Mouse (Mus musculus): ENCODE measurements at regions not wholly inside any gene's neighbourhood (a gene's known extent, or its start where the extent isn't known, plus 50 kb on each side); places are given as distances from the start of the nearest gene placed in this dataset.

DNA sequence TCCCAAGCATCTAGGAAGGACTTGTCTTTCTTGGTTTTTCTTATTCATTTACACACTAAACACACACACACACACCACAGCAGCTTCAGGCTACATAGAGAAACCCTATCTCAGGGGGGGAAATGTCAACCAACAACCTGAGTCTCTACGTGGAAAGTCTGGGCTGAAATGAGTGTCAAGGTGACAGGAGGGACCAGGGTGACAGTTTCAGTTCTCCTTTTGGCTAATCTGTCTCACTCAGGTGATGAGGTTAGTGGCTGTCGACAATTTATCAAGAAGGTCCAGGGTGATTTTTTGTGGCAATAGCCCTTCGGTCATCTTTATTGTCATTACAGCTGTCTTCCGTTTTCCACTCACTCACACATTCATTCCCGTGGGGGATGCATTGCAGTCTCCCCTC lies 140.5 kb upstream of the Jmjd1c start:
- Histone ChIP-seq H3K9ac (ENCODE audit: low read depth, low read length) (no peak overlapping the region), H3K4me1 (ENCODE audit: control insufficient read depth, insufficient read depth, low read length) (no peaks in the 10 kb centered on the region), H3K4me2 (ENCODE audit: low read depth, low read length) (no peak overlapping the region), H3K27ac (ENCODE audit: low read length) (no peak overlapping the region), H3K27me3 (replicated peaks; ENCODE audit: control insufficient read depth, insufficient read depth, low read length) (no peaks in the 10 kb centered on the region), H3K9me3 (ENCODE audit: control insufficient read depth, low read length) (no peaks in the 10 kb centered on the region), H3K36me3 (ENCODE audit: control insufficient read depth, insufficient read depth, low read length) (no peaks in the 10 kb centered on the region), H3K4me3 (ENCODE audit: low read length) (no peak overlapping the region)
- no peak for ATAC-seq
- 66% methylated on average over 5 of the region's 5 CpGs for WGBS

DNA sequence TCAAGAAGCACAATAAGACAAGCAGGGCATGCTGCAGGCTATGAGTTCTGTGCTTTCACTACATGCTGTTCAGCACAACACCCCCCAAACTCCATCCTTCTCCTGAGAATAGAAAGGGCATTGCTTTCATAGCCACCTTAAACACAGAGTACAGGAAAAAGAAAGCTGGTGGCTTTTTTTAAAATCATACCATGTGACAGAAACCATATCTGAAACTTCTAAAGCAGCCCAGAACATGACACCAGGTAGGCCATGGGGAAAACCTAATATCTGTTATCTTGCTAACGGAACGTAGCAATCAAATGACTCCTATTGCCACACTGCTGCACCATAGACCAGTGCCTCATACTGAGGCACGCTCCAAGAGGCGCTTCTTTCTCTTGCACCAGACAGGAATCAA lies 139.3 kb upstream of the Jmjd1c start:
- Histone ChIP-seq H3K36me3 (ENCODE audit: control insufficient read depth, insufficient read depth, low read length) (no peaks in the 10 kb centered on the region), H3K9me3 (ENCODE audit: control insufficient read depth, low read length) (no peaks in the 10 kb centered on the region), H3K9ac (ENCODE audit: low read depth, low read length) (no peak overlapping the region), H3K27ac (ENCODE audit: low read length) (no peak overlapping the region), H3K4me1 (ENCODE audit: control insufficient read depth, insufficient read depth, low read length) (no peaks in the 10 kb centered on the region), H3K4me3 (ENCODE audit: low read length) (no peak overlapping the region), H3K4me2 (ENCODE audit: low read depth, low read length) (no peak overlapping the region), H3K27me3 (replicated peaks; ENCODE audit: control insufficient read depth, insufficient read depth, low read length) (no peaks in the 10 kb centered on the region)
- no peak for ATAC-seq
- WGBS: 87% methylated on average over 4 of the region's 4 CpGs

- H3K9me3 ChIP-seq (ENCODE audit: control insufficient read depth, low read length): no peaks in the 10 kb centered on the region
- no peak for ATAC-seq
- no peak overlapping the region for H3K27ac ChIP-seq (ENCODE audit: low read length)
- H3K27me3 ChIP-seq (replicated peaks; ENCODE audit: control insufficient read depth, insufficient read depth, low read length): no peaks in the 10 kb centered on the region
- no peak overlapping the region for H3K4me2 ChIP-seq (ENCODE audit: low read depth, low read length)
- H3K9ac ChIP-seq (ENCODE audit: low read depth, low read length): no peak overlapping the region
- H3K4me3 ChIP-seq (ENCODE audit: low read length): no peak overlapping the region
- H3K36me3 ChIP-seq (ENCODE audit: control insufficient read depth, insufficient read depth, low read length): no peaks in the 10 kb centered on the region
- H3K4me1 ChIP-seq (ENCODE audit: control insufficient read depth, insufficient read depth, low read length): no peaks in the 10 kb centered on the region
- WGBS: 92% methylated on average over 4 of the region's 4 CpGs
These were observed 138.6 kb upstream of the Jmjd1c start for GRCm38 (mm10) chr10:66957373-66957772.

Data from intestine, embryonic 16.5 days (tissue).